Mouse (Mus musculus): ENCODE measurements around the gene Ncor2. TPM values are rescaled to one million over a fixed set of nuclear protein-coding genes. Genes with fewer than 3 reads are reported as not detected.

The Ncor2 gene
- polyA plus RNA-seq, 1 experiment, result 71.5 TPM

GRCm38 (mm10) chr5:125011628-125012027, 167.4 kb downstream of the Ncor2 start:
- H3K27ac ChIP-seq (ENCODE audit: insufficient read depth, low read depth, low read length), result no peak overlapping the region
- H3K4me1 ChIP-seq (ENCODE audit: control insufficient read depth, insufficient read depth, low read length), result no peaks in the 10 kb centered on the region
- no peak for TF ChIP-seq CTCF (IDR thresholded peaks at IDR 0.05; ENCODE audit: low read depth, low read length)
- TF ChIP-seq POLR2A (IDR thresholded peaks at IDR 0.05; ENCODE audit: borderline replicate concordance, low read depth, low read length), result no peak
- H3K4me3 ChIP-seq (ENCODE audit: insufficient read depth, low read length), result no peak overlapping the region

GRCm38 (mm10) chr5:125011166-125011565, 167.9 kb downstream of the Ncor2 start:
- TF ChIP-seq POLR2A (IDR thresholded peaks at IDR 0.05; ENCODE audit: borderline replicate concordance, low read depth, low read length) (no peak), CTCF (IDR thresholded peaks at IDR 0.05; ENCODE audit: low read depth, low read length) (no peak)
- Histone ChIP-seq H3K4me1 (ENCODE audit: control insufficient read depth, insufficient read depth, low read length) (no peaks in the 10 kb centered on the region), H3K27ac (ENCODE audit: insufficient read depth, low read depth, low read length) (no peak overlapping the region), H3K4me3 (ENCODE audit: insufficient read depth, low read length) (no peak overlapping the region)

GRCm38 (mm10) chr5:125006896-125007295, 172.1 kb downstream of the Ncor2 start:
- Histone ChIP-seq H3K4me1 (ENCODE audit: control insufficient read depth, insufficient read depth, low read length) (no peaks in the 10 kb centered on the region), H3K4me3 (ENCODE audit: insufficient read depth, low read length) (no peak overlapping the region), H3K27ac (ENCODE audit: insufficient read depth, low read depth, low read length) (no peak overlapping the region)
- TF ChIP-seq CTCF (IDR thresholded peaks at IDR 0.05; ENCODE audit: low read depth, low read length) (no peak), POLR2A (IDR thresholded peaks at IDR 0.05; ENCODE audit: borderline replicate concordance, low read depth, low read length) (no peak)

GRCm38 (mm10) chr5:125005871-125006652, 173.0 kb downstream of the Ncor2 start:
- no peaks in the 10 kb centered on the region for H3K4me1 ChIP-seq (ENCODE audit: control insufficient read depth, insufficient read depth, low read length)
- H3K27ac ChIP-seq (ENCODE audit: insufficient read depth, low read depth, low read length), result no peak overlapping the region
- no peak overlapping the region for H3K4me3 ChIP-seq (ENCODE audit: insufficient read depth, low read length)
- no peak for TF ChIP-seq POLR2A (IDR thresholded peaks at IDR 0.05; ENCODE audit: borderline replicate concordance, low read depth, low read length)
- TF ChIP-seq CTCF (IDR thresholded peaks at IDR 0.05; ENCODE audit: low read depth, low read length), result no peak

- Histone ChIP-seq H3K4me1 (ENCODE audit: control insufficient read depth, insufficient read depth, low read length) (no peaks in the 10 kb centered on the region), H3K4me3 (ENCODE audit: insufficient read depth, low read length) (no peak overlapping the region), H3K27ac (ENCODE audit: insufficient read depth, low read depth, low read length) (no peak overlapping the region)
- TF ChIP-seq CTCF (IDR thresholded peaks at IDR 0.05; ENCODE audit: low read depth, low read length), result no peak
- TF ChIP-seq POLR2A (IDR thresholded peaks at IDR 0.05; ENCODE audit: borderline replicate concordance, low read depth, low read length), result no peak
Measured at GRCm38 (mm10) chr5:125003873-125004255, 175.2 kb downstream of the Ncor2 start.

- Histone ChIP-seq H3K27ac (ENCODE audit: insufficient read depth, low read depth, low read length) (no peak within 1 kb of the TSS), H3K4me3 (ENCODE audit: insufficient read depth, low read length) (no peak within 1 kb of the TSS), H3K4me1 (ENCODE audit: control insufficient read depth, insufficient read depth, low read length) (no peaks in the 10 kb centered on the region)
- no peak for TF ChIP-seq CTCF (IDR thresholded peaks at IDR 0.05; ENCODE audit: low read depth, low read length)
- TF ChIP-seq POLR2A (IDR thresholded peaks at IDR 0.05; ENCODE audit: borderline replicate concordance, low read depth, low read length), result no peak
Measured at GRCm38 (mm10) chr5:125002969-125003872, 175.8 kb downstream of the Ncor2 start, which contains the start of gene Rflna. Gene Rflna, plus strand, starts transcription at chr5:125003221.

GRCm38 (mm10) chr5:125000756-125001250, 178.2 kb downstream of the Ncor2 start:
- TF ChIP-seq POLR2A (IDR thresholded peaks at IDR 0.05; ENCODE audit: borderline replicate concordance, low read depth, low read length), result no peak
- no peak for TF ChIP-seq CTCF (IDR thresholded peaks at IDR 0.05; ENCODE audit: low read depth, low read length)

GRCm38 (mm10) chr5:124997913-124998312, 181.1 kb downstream of the Ncor2 start:
- no peak overlapping the region for H3K27ac ChIP-seq (ENCODE audit: insufficient read depth, low read depth, low read length)
- H3K4me3 ChIP-seq (ENCODE audit: insufficient read depth, low read length), result no peak overlapping the region
- TF ChIP-seq POLR2A (IDR thresholded peaks at IDR 0.05; ENCODE audit: borderline replicate concordance, low read depth, low read length), result no peak
- TF ChIP-seq CTCF (IDR thresholded peaks at IDR 0.05; ENCODE audit: low read depth, low read length), result no peak
- no peaks in the 10 kb centered on the region for H3K4me1 ChIP-seq (ENCODE audit: control insufficient read depth, insufficient read depth, low read length)

More at GRCm38 (mm10) chr5:125000756-125001250, 178.2 kb downstream of the Ncor2 start:
- Histone ChIP-seq H3K4me3 (ENCODE audit: insufficient read depth, low read length) (no peak overlapping the region), H3K27ac (ENCODE audit: insufficient read depth, low read depth, low read length) (no peak overlapping the region), H3K4me1 (ENCODE audit: control insufficient read depth, insufficient read depth, low read length) (no peaks in the 10 kb centered on the region)

GRCm38 (mm10) chr5:124996816-124997215, 182.2 kb downstream of the Ncor2 start:
- TF ChIP-seq POLR2A (IDR thresholded peaks at IDR 0.05; ENCODE audit: borderline replicate concordance, low read depth, low read length) (no peak), CTCF (IDR thresholded peaks at IDR 0.05; ENCODE audit: low read depth, low read length) (no peak)
- Histone ChIP-seq H3K4me3 (ENCODE audit: insufficient read depth, low read length) (no peak overlapping the region), H3K4me1 (ENCODE audit: control insufficient read depth, insufficient read depth, low read length) (peaks cover 3% of the 10 kb centered on the region; the same call in 1 of the 2 replicates), H3K27ac (ENCODE audit: insufficient read depth, low read depth, low read length) (no peak overlapping the region)
